Mouse (Mus musculus) NIH3T3 (cell line): ENCODE measurements around the gene Thap3.
"Not testable (repeated sequence)": the region's sequence is repeated elsewhere in the genome, so short reads cannot be mapped to it uniquely, and the experiment has no call there.

ENCODE experiments used
- DNase-seq: peaks from one replicate; pipeline ENCODE4 v3.0.0-alpha.2; 2012; ENCODE audit warnings: low read depth

Gene Thap3

DNA sequence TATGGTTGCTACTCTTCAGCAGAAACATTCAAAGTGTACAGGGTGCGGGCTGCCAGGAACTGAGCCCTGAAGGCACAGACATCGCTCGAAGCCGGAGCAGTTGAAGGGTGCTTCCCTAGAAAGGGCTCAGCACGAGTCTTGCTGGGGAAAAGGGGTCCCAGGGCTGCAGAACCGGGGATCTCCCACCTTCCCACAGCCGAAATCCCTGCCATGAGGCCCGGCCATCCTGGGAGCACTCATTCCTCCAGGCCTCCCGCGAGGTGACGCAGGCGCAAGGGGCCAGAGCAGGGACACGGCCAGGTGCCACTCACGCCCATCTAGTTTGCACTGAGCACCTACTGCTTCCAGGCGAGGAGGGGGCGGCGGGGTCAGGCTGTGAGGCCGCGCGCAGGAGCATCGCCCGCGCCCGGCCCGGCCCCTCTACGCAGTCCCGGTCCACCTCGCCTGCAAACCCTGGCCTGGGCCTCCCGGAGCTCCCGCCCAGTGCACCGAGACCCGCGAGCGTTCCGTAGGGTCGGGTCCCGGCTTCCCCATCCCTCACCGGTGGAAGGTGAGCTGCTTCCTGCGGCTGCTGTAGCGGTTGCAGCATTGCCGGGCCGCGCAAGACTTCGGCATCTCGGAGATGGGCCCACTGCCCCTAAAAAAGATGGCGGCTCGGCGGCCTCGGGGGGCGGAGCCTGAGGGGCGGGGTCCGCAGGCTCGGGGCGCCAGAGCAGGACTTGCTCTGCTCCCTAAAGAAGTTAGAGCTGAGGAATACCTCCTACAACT is at the start of gene Thap3:
Thap3 (minus strand) TSS at position 656 of the 768 bp plus-strand sequence.
- peak; percentile 80 for DNase-seq

GRCm38 (mm10) chr4:152038225-152038984 is 49.6 kb upstream of the Thap3 start, which contains the start of gene Tas1r1:
Tas1r1 (minus strand) TSS chr4:152038568.
- DNase-seq, result peak; percentile 47

GRCm38 (mm10) chr4:152036464-152036863 is 47.7 kb upstream of the Thap3 start:
- DNase-seq, result not testable (repeated sequence)

DNA sequence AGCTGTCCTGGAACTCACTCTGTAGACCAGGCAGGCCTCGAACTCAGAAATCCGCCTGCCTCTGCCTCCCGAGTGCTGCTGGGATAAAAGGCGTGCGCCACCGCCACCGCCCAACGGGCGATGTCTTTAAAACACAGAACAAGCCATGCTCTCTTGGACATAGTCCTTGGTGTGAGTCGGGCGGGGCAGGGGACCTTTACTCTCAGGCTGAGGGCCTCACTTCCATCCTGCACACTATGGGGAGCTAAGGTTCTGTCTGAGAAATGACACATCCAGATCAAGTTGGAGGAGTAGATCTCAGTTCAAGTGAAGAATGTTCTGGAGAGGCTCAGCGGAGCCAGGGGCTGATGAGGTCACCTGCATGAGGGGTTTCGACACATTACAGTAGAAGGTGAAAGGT is 44.1 kb upstream of the Thap3 start:
- DNase-seq, result no peak

GRCm38 (mm10) chr4:152029997-152030396 is 41.2 kb upstream of the Thap3 start:
- peak; percentile 44 for DNase-seq

DNA sequence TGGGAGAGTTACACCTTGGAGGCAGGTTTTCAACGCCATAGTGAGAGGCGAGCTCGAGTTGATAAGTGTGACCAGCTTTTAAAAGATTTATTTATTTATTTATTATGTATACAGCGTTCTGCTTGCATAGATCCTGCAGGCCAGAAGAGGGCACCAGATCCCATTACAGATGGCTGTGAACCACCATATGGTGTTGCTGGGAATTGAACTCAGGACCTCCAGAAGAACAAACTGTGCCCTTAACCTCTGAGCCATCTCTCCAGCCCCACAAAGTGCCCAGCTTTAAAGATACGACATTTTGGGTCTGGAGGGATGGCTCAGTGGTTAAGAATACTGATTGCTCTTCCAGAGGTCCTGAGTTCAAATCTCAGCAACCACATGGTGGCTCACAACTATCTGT is 40.3 kb upstream of the Thap3 start:
- peak; percentile 41 for DNase-seq

- DNase-seq, result no peak
Observed at GRCm38 (mm10) chr4:152028456-152028855, 39.7 kb upstream of the Thap3 start.

DNA sequence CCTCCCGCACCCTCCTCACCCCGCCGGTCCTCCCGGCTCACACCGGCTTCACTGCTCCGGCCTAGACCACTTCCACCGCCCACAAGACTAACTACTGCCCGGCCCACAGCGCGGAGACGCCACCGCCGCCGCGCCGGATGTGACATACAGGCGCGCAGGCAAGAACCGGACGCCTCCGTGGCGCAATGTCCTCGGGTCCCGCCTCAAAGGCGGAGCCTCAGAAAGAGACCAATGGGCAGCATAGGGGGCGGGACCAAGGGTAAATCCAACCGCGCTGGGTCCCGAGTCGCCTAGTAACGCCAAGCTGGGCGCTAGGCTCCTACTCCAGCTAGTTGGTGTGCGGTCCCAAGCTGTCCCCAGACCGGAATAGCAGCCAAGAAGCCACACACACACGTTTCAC is 38.7 kb upstream of the Thap3 start, which contains the start of gene Zbtb48:
Zbtb48 (minus strand) TSS at position 148 of the 400 bp plus-strand sequence.
- DNase-seq, result peak; percentile 96

GRCm38 (mm10) chr4:152026751-152027508 is 38.1 kb upstream of the Thap3 start:
- peak; percentile 28 for DNase-seq

- no peak for DNase-seq
Observed at GRCm38 (mm10) chr4:152024525-152024924, 35.7 kb upstream of the Thap3 start.

DNA sequence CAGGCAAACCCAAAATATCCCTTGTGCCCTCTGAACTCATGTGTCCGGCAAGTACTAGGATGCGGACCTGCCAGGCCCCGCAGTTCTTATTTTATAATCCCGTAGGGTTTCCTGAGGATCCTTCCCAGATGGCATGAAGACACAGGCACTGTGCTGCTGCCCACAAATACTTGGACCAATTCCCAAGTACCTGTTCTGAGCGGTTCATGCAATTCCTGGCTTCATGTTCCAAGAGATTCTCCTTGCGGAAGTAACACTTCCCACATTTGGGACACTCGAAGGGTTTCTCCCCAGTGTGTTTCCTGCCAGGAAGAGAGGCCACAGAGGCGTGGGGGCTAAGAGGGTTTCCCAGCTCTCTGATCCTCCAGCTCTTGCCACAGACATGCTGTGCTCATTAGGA is 33.7 kb upstream of the Thap3 start:
- DNase-seq, result no peak

DNA sequence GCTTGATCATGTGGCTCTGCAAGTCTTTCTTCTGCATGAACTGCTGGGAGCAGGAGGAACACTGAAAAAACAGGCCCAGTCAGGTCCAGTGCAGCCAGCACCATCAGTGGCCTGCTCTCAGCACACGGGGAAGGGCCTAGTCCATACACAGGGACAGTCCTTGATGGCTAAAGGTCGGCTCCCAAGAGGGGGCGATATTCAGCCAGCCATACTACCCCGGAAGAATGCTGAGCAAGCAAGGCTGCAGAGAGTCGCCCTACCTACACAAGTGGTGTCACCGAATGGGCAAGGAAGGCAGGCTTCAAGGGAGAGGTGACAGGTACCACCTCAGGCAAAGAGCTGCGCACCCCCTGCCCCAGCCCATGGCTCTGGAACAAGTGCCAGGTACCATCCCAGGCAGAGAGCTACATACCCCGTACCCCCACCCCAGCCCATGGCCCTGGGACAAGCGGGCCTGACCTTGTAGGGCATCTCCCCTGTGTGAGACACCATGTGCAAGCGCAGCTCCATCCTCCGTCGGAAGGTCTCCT is 32.8 kb upstream of the Thap3 start:
- no peak for DNase-seq

DNA sequence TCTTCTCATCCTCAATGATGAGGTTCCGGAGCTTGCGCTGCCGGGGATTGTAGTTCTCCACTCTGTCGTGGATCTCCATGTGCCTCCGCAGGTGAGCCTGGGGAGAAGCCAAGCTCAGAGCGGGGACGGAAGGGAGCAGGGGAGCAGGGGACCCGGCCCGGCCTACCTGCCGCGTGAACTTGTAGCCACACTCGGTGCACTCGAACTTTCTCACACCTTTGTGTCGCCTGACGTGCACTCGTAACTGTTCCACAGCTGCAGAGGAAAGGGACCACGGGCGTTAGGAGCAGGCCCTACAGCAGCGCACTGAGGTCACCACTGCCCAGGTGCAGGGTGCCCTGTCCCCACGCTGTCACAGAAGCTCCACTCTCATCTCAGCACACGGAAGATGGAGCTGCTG is 31.2 kb upstream of the Thap3 start:
- no peak for DNase-seq

GRCm38 (mm10) chr4:152019073-152019472 is 30.3 kb upstream of the Thap3 start:
- no peak for DNase-seq

GRCm38 (mm10) chr4:152013036-152013813 is 24.4 kb upstream of the Thap3 start:
- DNase-seq, result no peak

- DNase-seq, result no peak
Observed at GRCm38 (mm10) chr4:152012109-152012508, 23.3 kb upstream of the Thap3 start.

GRCm38 (mm10) chr4:152011171-152011760 is 22.5 kb upstream of the Thap3 start:
- no peak for DNase-seq

GRCm38 (mm10) chr4:152010707-152011134 is 21.9 kb upstream of the Thap3 start:
- no peak for DNase-seq

DNA sequence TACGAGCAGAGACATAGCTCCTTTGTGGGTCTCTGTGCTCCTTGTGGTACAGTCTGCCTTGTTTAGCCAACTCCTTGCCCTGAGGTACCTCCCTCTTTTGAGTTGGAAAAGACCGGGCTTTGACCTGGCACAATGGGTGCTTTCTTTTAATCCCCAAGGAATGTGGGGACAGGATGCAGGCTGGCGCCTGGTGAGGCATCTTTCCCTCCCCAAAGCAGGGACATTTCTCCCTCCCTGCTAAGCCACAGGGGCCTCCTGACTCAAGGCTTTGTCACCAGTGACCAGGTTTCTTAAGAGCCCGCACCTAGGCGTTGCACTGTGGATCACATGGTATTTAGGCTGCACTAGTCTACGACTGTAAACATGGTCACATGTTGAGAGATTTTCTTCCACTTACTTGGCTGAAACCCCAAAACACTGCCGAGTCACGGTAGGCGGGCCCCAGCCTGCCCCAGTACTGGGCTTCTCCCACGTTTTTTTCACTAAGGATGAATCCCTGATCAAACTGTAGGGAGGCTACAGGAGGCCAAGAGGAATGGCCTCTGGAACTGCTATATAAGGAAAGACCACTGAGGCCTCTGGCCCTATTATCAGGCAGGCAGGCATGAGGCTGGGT is 21.4 kb upstream of the Thap3 start:
- DNase-seq, result peak; percentile 86
